Mouse (Mus musculus): ENCODE results near the gene 2810021J22Rik. TPM values are rescaled to one million over a fixed set of nuclear protein-coding genes. Genes with fewer than 3 reads are reported as not detected.

2810021J22Rik gene
- polyA plus RNA-seq, 1 experiment from 2014 or later, result 11.6 TPM

- peaks cover 58% of the 10 kb centered on the region for H3K36me3 ChIP-seq
- H3K4me2 ChIP-seq (replicated peaks), result no peak overlapping the region
- H3K27me3 ChIP-seq, result no peaks in the 10 kb centered on the region
- H3K27ac ChIP-seq (replicated peaks), result no peak overlapping the region
- no peaks in the 10 kb centered on the region for H3K4me1 ChIP-seq
- WGBS, result 93% methylated on average over 10 of the region's 10 CpGs
- no peak overlapping the region for H3K4me3 ChIP-seq
- H3K9ac ChIP-seq (replicated peaks), result no peak overlapping the region
- ATAC-seq (replicated peaks), result no peak
- H3K9me3 ChIP-seq, result no peaks in the 10 kb centered on the region
Measured at GRCm38 (mm10) chr11:58890511-58890910, 23.5 kb downstream of the 2810021J22Rik start.

- peaks cover 66% of the 10 kb centered on the region for H3K36me3 ChIP-seq
- ATAC-seq (replicated peaks), result no peak
Measured at GRCm38 (mm10) chr11:58894456-58894855, 27.4 kb downstream of the 2810021J22Rik start.

DNA sequence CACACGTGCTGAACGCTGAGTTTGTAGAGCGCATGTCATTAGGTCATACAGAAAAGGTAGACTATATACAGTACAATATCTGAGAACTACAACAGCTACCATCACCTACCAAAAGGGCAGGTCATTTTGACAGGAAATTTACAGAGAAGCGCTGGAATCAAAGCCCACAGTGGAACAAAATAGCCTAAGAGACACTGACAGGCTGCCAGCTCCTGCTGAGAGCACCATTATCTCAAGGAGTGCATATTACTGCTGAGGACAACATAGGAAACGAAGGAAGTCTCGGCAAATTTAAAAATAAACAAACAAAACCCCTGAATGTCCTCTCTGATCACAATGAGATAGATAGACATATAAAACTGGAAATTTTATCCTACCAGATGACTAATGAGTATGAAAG, 30.5 kb downstream of the 2810021J22Rik start:
- H3K27me3 ChIP-seq, result no peaks in the 10 kb centered on the region
- no peaks in the 10 kb centered on the region for H3K9me3 ChIP-seq
- no peak for ATAC-seq (replicated peaks)
- peaks cover 5% of the 10 kb centered on the region for H3K4me1 ChIP-seq
- 78% methylated on average over 6 of the region's 6 CpGs for WGBS
- H3K36me3 ChIP-seq, result peaks cover 52% of the 10 kb centered on the region
- no peak overlapping the region for H3K9ac ChIP-seq (replicated peaks)
- H3K27ac ChIP-seq (replicated peaks), result no peak overlapping the region
- H3K4me2 ChIP-seq (replicated peaks), result no peak overlapping the region
- H3K4me3 ChIP-seq, result no peak overlapping the region

More at GRCm38 (mm10) chr11:58894456-58894855, 27.4 kb downstream of the 2810021J22Rik start:
- no peak overlapping the region for H3K27ac ChIP-seq (replicated peaks)
- H3K27me3 ChIP-seq, result no peaks in the 10 kb centered on the region
- H3K4me2 ChIP-seq (replicated peaks), result no peak overlapping the region
- 69% methylated on average over 6 of the region's 6 CpGs for WGBS
- H3K9ac ChIP-seq (replicated peaks), result no peak overlapping the region
- H3K4me3 ChIP-seq, result no peak overlapping the region
- H3K9me3 ChIP-seq, result no peaks in the 10 kb centered on the region
- no peaks in the 10 kb centered on the region for H3K4me1 ChIP-seq

DNA sequence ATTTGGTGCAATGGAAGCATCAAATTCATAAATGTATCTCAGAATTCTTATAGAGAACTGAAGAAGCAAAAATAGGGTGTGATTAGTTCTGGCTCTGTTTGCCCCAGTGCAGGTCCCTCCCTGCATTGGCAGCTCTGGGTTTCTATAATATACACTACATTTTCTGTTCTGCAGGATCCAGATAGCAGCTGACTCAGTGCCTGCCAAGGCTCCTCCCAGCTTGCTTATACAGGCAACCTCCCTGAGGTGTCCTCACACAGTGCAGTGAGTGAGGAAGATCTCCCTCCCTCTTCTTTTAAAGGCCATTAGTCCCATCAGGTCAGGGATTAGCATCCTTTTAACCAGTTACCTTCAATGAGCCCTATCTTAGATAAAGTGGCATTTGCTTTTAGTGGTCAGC, 34.1 kb downstream of the 2810021J22Rik start:
- H3K27me3 ChIP-seq, result no peaks in the 10 kb centered on the region
- no peak overlapping the region for H3K4me3 ChIP-seq
- no peak overlapping the region for H3K4me2 ChIP-seq (replicated peaks)
- peaks cover 17% of the 10 kb centered on the region for H3K4me1 ChIP-seq
- H3K36me3 ChIP-seq, result peaks cover 28% of the 10 kb centered on the region
- H3K9me3 ChIP-seq, result no peaks in the 10 kb centered on the region
- no peak overlapping the region for H3K27ac ChIP-seq (replicated peaks)
- H3K9ac ChIP-seq (replicated peaks), result no peak overlapping the region
- no peak for ATAC-seq (replicated peaks)

DNA sequence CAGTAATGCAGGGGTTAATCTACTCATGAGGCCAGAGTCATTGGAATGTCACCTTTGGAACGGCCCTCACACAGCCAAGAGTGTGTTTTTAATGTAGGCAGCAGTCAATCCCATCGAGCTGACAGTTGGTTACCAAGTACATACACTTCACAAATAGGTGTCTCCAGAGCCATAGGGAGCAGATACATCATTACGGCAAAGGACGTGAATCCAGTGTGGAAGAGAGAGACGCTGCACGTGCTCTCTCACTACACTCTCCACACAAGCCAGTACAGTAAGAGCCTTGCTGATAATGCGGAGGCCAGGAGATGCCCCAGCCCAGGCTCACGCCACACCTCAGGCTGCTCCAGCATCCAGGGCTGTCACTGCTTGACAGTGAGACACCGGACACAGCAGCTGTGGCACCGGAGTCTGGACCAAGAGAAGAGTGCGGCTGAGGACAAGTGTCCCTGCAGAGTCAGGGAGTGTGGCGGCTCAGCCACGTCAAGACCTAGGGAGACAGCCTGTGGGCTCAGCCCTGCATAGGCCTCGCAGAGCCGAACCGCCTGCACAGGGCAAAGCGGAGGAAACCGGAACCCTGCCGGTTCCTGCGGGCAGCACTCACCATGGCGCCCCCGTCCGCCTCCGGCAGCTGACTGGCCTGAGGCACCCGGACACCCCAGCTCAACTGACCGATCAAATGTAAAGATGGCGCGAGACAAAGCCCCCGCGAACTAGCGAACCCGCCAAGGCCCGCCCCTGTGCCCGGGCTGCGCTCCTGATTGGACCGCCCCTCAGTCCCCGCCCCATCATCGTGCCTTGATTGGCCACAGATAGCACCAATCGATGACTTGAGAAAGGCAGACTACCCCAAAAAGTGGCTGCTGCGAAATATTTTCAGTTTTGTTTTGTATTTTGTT, 36.7 kb downstream of the 2810021J22Rik start, which contains the start of gene Zfp39:
Zfp39 (minus strand) TSS at position 715 of the 899 bp plus-strand sequence.
- H3K27me3 ChIP-seq, result no peaks in the 10 kb centered on the region
- H3K36me3 ChIP-seq, result peaks cover 19% of the 10 kb centered on the region
- H3K9me3 ChIP-seq, result no peaks in the 10 kb centered on the region
- peaks cover 17% of the 10 kb centered on the region for H3K4me1 ChIP-seq
- H3K4me3 ChIP-seq, result peak within 1 kb of the TSS; percentile 78
- H3K9ac ChIP-seq (replicated peaks), result peak within 1 kb of the TSS; percentile 74
- under 1% methylated on average over 40 of the region's 40 CpGs for WGBS
- H3K4me2 ChIP-seq (replicated peaks), result peak within 1 kb of the TSS; percentile 57
- peak; percentile 99 for ATAC-seq (replicated peaks)
- H3K27ac ChIP-seq (replicated peaks), result peak within 1 kb of the TSS; percentile 76

- no peaks in the 10 kb centered on the region for H3K9me3 ChIP-seq
- no peak overlapping the region for H3K27ac ChIP-seq (replicated peaks)
Measured at GRCm38 (mm10) chr11:58904410-58904718, 37.3 kb downstream of the 2810021J22Rik start.

GRCm38 (mm10) chr11:58904838-58905237, 37.8 kb downstream of the 2810021J22Rik start:
- H3K4me2 ChIP-seq (replicated peaks), result no peak overlapping the region
- H3K36me3 ChIP-seq, result peaks cover 13% of the 10 kb centered on the region
- H3K4me1 ChIP-seq, result peaks cover 17% of the 10 kb centered on the region
- 48% methylated on average over 6 of the region's 6 CpGs for WGBS
- no peak overlapping the region for H3K9ac ChIP-seq (replicated peaks)
- H3K4me3 ChIP-seq, result no peak overlapping the region
- no peaks in the 10 kb centered on the region for H3K27me3 ChIP-seq
- no peaks in the 10 kb centered on the region for H3K9me3 ChIP-seq
- ATAC-seq (replicated peaks), result no peak
- H3K27ac ChIP-seq (replicated peaks), result no peak overlapping the region

More at GRCm38 (mm10) chr11:58904410-58904718, 37.3 kb downstream of the 2810021J22Rik start:
- H3K9ac ChIP-seq (replicated peaks), result 0 out of 2 replicates have a peak overlapping the region, but pooled peaks have one; percentile 38
- whole genome bisulfite sequencing, result 1% methylated on average over 8 of the region's 8 CpGs
- peaks cover 14% of the 10 kb centered on the region for H3K36me3 ChIP-seq
- peaks cover 17% of the 10 kb centered on the region for H3K4me1 ChIP-seq
- H3K27me3 ChIP-seq, result no peaks in the 10 kb centered on the region
- peak overlapping the region; percentile 78 for H3K4me3 ChIP-seq
- peak overlapping the region; percentile 57 for H3K4me2 ChIP-seq (replicated peaks)
- ATAC-seq (replicated peaks), result peak; percentile 1; the same call in 1 of the 2 replicates

DNA sequence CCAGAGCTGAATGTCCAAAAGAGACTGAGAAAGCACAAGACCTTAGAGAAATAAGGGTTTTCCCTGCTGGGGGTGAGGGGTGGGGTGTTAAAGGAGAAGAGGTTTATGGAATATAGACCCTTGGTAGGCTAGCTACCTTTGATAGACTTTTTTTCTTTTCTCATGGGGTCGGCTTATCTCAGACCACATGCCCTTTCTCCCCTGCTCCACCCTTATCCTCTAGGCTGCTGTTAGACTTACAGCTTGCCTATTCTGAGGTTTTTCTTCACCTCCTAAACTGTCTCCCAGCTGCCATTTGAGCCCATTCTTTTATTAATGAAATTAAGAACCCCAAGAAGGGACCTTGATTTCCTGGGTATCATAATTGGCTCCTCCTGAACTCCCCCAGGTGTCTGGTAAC, 46.8 kb downstream of the 2810021J22Rik start:
- no peak for ATAC-seq (replicated peaks)
- 93% methylated on average over 1 of the region's 1 CpGs for WGBS
- H3K4me3 ChIP-seq, result no peak overlapping the region
- no peak overlapping the region for H3K4me2 ChIP-seq (replicated peaks)
- no peaks in the 10 kb centered on the region for H3K36me3 ChIP-seq
- no peaks in the 10 kb centered on the region for H3K9me3 ChIP-seq
- H3K4me1 ChIP-seq, result peaks cover 6% of the 10 kb centered on the region; the same call in 1 of the 2 replicates
- no peak overlapping the region for H3K9ac ChIP-seq (replicated peaks)
- no peaks in the 10 kb centered on the region for H3K27me3 ChIP-seq
- H3K27ac ChIP-seq (replicated peaks), result no peak overlapping the region

GRCm38 (mm10) chr11:58914461-58915028, 47.5 kb downstream of the 2810021J22Rik start:
- no peak overlapping the region for H3K27ac ChIP-seq (replicated peaks)
- H3K4me3 ChIP-seq, result peak overlapping the region; percentile 30
- no peaks in the 10 kb centered on the region for H3K9me3 ChIP-seq
- peaks cover 6% of the 10 kb centered on the region; the same call in 1 of the 2 replicates for H3K4me1 ChIP-seq
- ATAC-seq (replicated peaks), result 0 out of 2 replicates have a peak, but pooled peaks have one; percentile 16
- H3K9ac ChIP-seq (replicated peaks), result peak overlapping the region; percentile 41
- 12% methylated on average over 17 of the region's 17 CpGs for WGBS
- peak overlapping the region; percentile 52 for H3K4me2 ChIP-seq (replicated peaks)
- no peaks in the 10 kb centered on the region for H3K36me3 ChIP-seq
- H3K27me3 ChIP-seq, result no peaks in the 10 kb centered on the region

GRCm38 (mm10) chr11:58916879-58917744, 50.1 kb downstream of the 2810021J22Rik start:
- Histone ChIP-seq H3K4me1 (peaks cover 6% of the 10 kb centered on the region; the same call in 1 of the 2 replicates), H3K27me3 (no peaks in the 10 kb centered on the region), H3K9ac (replicated peaks) (no peak overlapping the region), H3K4me3 (no peak overlapping the region), H3K27ac (replicated peaks) (no peak overlapping the region), H3K4me2 (replicated peaks) (no peak overlapping the region), H3K9me3 (no peaks in the 10 kb centered on the region), H3K36me3 (no peaks in the 10 kb centered on the region)
- WGBS, result 57% methylated on average over 14 of the region's 14 CpGs
- no peak for ATAC-seq (replicated peaks)

GRCm38 (mm10) chr11:58917745-58918366, 50.8 kb downstream of the 2810021J22Rik start, which contains the start of gene Btnl10:
TSS of gene Btnl10 (plus strand) at chr11:58917908.
- no peak within 1 kb of the TSS for H3K9ac ChIP-seq (replicated peaks)
- no peak within 1 kb of the TSS for H3K27ac ChIP-seq (replicated peaks)
- no peaks in the 10 kb centered on the region for H3K27me3 ChIP-seq
- no peak within 1 kb of the TSS for H3K4me3 ChIP-seq
- no peak for ATAC-seq (replicated peaks)
- 88% methylated on average over 12 of the region's 12 CpGs for WGBS
- H3K36me3 ChIP-seq, result no peaks in the 10 kb centered on the region
- no peaks in the 10 kb centered on the region for H3K9me3 ChIP-seq
- peaks cover 6% of the 10 kb centered on the region; the same call in 1 of the 2 replicates for H3K4me1 ChIP-seq
- H3K4me2 ChIP-seq (replicated peaks), result no peak within 1 kb of the TSS
